Mouse (Mus musculus): ENCODE measurements around the gene Iqgap3.

The Iqgap3 gene

DNA sequence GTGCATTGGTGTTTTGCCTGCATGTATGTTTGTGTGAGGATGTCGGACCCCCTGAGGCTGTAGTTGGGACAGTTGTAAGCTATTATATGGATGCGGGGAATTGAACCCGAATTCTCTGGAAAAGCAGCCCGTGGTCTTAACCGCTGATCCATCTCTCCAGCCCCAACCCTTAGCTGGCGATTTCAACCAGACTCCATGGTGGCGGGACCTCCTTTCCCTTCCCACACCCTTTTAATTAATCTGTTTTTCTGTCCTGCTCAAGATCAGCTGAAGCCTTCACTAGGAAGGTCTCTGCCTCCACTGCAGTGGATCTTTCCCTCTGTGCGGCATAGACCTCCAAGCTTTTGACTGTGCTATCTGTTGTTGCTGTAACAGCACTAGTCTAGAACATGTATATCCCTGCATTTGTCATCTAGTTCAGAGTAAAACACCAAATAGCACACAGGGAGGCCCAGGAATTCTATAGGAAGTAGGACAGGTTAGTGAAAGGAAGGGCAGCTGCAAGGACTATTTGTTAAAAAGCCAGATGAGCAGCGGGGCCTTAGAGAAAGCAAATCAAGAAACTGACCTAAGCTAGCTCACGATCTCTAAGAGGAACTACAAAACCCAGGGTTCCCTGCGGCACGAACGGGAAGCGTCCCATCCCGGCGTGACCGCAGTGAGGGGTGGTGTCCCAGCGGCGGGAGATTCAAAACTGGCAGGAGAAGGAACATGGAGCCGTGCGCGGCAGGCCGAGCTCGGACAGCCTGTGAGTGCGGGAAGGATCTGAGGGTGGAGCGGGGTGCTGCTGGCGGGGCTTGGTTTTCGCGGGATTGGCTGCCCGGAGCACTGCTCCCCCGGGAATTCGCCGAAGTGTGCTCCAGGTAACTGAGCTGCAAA, at the start of gene Iqgap3:
Gene Iqgap3, plus strand, starts transcription at position 627 of the 879 bp plus-strand sequence.
- DNase-seq (ENCODE audit: low spot score in 2 of 2) = peak; percentile 71 to 80

DNA sequence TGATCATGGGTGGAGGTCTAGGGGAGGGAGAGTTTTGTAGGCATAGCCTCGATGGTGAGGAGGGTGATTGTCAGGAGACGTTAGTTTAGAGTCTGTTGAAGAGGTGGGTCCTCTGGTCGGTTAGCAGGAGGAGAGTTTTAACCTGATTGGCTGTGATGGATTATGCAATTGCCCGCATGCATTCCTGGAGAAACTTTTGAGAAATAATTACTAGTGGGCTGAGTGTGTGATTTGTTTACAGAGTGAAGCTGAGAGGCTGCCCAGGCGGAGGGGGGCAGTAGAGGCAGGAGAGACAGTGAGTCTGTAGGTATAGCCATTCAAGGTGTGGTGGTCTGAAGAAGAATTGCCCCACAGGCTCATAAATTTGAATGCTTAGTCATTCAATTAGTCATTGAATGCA, 48.3 kb upstream of the Iqgap3 start:
- no peak for DNase-seq (ENCODE audit: low spot score in 2 of 2)

DNA sequence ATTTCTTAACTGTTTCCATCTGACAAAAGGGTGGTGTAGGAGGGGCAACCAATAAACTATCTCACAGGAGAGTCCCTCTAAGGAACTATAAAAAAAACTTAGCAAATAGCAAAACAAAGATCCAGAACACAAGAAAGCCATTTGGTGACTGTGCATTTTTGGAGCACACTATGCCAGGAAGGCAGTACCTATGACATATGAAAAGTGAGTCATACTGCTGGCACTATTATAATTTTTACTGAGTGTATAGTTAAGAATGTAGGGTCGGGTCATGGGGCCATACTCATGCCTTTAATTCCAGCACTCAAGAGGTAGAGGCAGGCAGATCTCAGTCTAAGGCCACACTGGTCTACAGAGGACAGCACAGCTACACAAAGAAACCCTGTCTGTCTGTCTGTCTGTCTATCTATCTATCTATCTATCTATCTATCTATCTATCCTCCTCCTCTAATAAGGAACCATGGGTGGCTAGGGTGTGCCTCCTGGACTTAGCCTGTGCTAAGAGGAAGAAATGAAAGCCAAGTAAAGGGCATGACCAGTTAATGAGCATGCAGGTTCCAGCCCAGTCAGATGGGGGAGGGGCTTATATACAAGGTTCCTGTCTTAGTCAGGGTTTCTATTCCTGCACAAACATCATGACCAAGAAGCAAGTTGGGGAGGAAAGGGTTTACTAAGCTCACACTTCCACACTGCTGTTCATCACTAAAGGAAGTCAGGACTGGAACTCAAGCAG, 46.0 kb upstream of the Iqgap3 start:
- no peak for DNase-seq (ENCODE audit: low spot score in 2 of 2)

DNA sequence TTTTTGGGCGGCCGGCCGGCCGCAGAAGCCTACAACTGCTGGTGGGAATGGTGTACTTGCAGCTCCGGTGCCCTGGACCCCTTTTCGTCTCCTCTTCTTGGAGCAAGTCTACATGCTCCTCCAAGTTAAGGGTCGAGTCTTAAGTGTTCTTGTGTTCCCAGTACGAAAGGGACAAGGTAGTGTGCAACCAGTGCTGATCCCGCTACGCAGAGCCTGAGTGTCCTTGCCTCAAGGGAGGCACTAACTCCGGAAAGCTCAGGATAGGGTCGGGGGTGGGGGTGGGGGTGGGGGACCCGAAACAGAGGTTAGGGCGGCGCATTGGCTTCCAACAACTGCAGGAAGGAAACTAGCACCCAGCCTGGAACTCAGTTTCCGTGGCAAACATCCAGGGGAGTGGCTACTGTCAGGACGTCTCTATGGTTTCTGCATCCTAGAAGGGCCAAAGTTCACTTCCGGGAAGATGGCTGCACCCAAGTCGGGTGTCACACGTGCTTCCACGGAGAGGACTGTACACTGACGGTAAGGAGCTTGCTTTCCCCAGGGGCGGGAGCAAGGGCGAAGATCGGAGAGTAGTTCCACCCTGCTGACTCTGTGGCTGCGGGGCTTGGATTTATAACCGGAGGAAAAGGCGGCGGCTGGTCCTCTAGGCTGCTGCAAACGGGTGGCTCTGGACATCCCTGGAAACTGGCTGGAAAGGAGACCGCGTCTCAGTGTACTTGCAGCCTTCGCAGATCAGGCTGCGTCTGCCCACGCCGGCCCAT, 38.9 kb upstream of the Iqgap3 start, which contains the start of gene Gpatch4:
Gene Gpatch4, plus strand, starts transcription at position 448 of the 761 bp plus-strand sequence.
- peak; percentile 72 to 79 for DNase-seq (ENCODE audit: low spot score in 2 of 2)

DNA sequence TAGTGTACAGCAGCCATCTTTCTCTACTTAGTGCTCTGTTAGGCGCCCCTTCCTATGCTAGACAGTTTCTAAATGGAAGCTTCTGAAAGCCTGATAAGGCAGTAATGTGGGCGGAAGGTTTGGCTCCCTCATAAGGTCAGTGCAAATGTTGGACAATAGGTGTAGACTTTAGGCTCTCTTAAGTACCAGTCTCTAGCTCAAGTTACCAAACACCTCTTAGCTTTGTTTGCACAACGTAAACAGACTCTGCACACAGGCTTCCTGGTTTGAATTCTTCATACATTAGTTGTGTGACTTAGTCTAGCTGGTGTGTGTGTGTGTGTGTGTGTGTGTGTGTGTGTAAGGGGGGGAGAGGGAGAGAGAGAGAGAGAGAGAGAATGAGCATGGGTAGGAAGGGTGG, 32.2 kb upstream of the Iqgap3 start:
- DNase-seq (ENCODE audit: low spot score in 2 of 2) = peak in 1 of 2 experiments; percentile 6

DNA sequence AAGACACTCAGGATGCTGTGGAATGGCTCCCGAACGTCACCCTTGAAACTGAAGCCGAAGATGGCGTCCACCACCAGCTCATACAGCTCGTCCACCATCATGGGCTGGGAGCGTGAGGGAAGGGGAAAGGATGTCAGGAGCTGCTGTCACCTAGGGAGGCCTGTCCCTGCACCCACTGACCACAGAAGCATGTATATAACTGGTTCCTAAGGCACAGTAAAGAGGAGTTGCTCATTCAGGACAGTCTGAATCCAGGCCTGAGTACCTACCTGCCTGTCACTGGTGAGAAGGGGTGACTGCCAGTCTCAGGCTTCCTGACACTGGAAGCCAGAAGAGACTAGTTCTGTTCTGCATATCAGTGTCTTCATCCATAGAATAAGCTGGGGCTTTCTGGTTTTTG, 24.7 kb upstream of the Iqgap3 start:
- DNase-seq (ENCODE audit: low spot score in 2 of 2) = no peak

DNA sequence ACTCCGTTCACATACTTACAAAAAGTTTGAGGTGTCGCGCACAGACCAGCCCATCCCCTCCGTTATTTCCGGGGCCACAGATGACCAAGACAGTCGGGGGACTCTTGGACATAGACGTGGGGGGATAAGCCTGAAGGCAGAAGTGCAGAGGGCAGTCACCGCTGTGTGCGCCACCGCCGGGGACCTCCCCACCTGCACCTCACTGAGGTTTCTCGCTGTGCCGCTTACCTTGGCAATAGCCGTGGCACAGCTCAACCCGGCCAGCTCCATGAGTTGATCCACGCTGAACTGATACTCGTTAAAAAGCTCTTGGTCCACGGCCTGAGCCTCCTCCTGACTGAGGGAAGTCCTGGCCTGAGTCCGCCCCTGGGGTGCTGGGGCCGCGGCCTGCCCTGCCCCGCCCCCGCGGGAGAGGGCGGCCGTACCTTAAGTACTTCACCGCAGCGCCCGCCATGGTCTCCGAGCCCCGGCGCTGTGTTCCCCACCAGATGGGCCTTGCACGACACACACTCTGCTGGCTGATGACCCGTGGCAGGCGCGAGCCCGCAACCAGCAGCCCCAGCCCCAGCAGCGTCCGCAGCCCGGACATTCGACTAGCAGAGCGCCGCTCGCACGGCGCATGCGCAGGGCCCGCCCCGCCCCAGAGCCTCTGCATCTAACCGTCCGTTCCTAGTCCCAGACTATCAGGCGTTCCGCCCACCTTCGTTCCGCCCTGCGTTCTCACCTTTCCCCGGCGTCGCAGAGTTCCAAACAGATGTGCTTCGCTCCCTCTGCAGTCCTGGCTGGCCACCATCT, 23.7 kb upstream of the Iqgap3 start, which contains the start of gene Naxe:
Gene Naxe, minus strand, starts transcription at position 594 of the 795 bp plus-strand sequence.
- peak; percentile 78 to 84 for DNase-seq (ENCODE audit: low spot score in 2 of 2)

DNA sequence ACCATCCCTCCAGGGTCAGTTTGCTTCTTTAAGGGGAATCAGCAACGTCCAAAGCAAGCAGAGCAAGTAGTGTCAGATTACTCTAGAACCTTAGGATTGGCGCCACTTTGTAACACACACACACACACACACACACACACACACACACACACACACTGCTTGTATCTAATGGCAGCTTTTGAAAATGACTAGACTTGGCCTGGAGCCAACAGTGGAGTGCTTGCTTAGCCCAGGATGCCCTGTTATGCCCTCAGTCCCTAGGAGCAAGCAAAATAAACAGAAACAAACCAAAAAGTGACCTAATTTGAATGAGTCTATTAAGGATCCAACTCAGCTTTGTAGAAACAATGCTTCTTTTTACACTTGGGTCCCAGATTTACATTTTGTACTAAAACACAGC, 13.4 kb upstream of the Iqgap3 start:
- DNase-seq (ENCODE audit: low spot score in 2 of 2) = no peak

DNA sequence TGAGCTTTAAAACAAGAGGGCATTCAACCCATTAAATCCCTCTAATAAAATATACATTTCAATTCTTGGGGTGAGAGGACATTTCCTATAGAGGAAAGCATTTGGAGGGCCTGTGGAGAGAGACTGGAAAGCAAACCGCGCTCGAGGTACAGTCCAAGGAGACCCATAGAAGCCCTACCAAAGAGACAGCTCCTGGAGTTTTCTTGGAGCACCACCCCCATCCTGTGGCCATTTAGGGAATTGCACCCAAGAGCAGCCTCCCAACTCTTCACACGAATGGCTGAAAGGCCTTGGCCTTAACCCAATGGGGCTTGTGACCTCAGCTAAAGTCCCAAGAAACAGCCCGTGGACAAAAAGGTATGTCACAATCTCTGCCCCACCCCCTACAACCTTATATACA, 10.0 kb upstream of the Iqgap3 start:
- peak; percentile 70 to 87 for DNase-seq (ENCODE audit: low spot score in 2 of 2)

DNA sequence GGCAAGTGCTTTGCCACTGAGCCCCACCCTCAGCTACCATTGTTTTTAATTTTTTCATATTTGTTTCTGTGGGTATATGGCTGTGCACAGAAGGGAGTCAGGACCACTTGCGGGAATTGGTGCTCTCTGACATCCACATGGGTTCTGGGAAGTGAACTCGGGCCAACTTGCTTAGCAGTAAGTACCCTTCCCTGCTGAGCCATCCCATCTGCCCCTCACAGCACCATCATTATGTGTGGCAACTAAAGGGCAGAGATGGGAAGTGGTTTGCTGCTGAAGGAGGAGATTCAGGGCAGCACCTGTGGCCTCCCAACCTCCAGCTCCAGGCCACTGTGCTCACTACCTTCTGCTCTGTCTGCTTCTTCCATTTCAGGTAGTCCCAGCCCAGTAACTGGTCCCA, 8.1 kb upstream of the Iqgap3 start:
- DNase-seq (ENCODE audit: low spot score in 2 of 2) = no peak

DNA sequence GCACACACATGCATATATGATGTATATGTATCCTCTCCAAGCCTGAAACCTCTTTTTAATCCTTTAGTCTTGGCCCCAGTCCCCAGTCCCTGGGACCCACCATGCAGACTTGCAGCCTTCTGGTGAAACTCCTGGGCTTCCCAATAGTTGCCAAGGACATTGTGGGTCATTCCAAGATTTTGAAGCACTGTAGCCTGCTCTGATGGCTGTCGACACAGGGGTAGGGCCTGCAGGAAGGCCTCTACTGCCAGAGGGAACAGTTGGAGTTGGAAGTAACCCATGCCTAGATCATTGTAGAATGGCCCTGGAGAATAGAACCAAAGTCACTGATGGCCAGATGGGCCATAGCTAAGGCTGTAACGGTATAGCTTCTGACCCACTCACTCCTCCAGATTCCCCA, 7.4 kb upstream of the Iqgap3 start:
- DNase-seq (ENCODE audit: low spot score in 2 of 2) = no peak

DNA sequence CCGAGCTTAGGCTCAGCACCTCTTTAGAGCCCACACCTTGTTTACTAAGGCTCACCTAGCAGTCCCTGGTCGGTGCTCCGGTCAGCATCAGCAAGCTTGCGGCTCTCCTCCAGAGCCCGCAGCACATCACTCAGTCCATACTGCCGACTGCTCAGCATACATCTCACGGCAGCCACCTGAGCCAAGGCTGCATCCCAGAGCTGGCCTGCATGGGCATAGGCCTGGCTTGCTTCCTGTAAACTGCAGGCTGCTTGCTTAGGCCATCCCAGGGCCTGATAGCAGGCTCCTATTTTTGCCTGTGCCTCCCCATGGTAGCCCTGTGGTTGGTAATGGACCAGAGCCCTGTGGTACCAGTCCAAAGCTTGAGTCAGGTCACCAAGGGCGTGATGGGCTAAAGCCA, 7.0 kb upstream of the Iqgap3 start:
- DNase-seq (ENCODE audit: low spot score in 2 of 2) = no peak

DNA sequence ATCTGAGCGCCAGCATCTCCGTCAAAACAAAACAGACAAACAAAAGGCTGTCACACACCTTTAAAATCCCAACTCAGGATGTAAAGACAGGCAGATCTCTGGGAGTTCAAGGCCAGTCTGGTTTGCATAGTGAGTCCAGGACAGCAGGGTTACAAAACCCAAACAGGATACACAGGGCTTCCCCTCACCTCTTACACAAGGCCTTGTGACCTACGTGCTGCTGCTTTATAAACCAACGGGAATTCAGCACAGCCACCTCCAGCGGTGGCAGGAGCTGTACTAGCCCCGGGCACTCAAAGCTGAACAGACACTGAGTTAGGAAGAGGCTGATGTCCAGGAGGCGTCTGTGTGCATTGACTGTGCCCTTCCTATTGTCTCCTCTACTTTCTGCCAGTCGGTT, 4.3 kb upstream of the Iqgap3 start:
- no peak for DNase-seq (ENCODE audit: low spot score in 2 of 2)

DNA sequence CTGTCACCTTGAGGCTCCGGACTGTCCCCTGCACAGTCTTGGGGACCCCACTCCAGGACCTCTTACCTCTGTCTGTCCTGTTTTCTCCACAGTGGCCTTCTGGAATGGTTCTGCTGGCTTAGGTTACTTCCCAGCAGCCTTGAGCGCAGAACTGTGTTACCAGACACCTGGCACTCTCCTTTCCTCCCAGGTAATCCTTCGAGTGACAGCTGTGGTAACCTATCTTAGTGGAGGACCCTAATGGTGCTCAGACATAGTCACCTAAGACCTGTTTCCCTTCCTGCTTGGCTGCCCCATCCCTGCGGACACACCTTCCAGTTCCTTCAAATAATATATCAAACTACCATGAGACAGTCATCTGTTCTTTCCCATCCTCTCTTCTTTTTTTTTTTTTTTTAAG, 3.6 kb upstream of the Iqgap3 start, which contains the start of gene Ttc24:
Gene Ttc24, minus strand, starts transcription at position 101 of the 400 bp plus-strand sequence.
- DNase-seq (ENCODE audit: low spot score in 2 of 2) = no peak

DNA sequence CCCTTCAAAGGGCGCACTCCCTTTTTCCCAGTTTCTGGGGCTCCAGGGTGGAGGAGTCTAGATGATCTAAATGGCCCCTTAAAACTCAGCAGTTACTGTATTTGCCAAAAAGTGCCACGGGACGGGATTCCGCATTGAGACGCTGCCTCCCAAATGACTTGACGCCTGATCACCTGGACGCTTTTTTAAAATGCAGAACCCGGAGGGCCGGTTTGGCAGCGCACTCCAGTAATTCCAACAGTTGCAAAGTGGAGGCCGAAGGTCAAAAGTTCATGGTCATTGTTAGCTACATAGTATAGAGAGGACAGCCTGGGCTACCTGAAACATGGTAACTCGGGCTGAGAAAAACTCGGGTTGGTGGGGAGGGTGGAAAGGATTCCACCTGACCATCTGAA, 450 bp downstream of the Iqgap3 start:
- DNase-seq (ENCODE audit: low spot score in 2 of 2) = no peak

DNA sequence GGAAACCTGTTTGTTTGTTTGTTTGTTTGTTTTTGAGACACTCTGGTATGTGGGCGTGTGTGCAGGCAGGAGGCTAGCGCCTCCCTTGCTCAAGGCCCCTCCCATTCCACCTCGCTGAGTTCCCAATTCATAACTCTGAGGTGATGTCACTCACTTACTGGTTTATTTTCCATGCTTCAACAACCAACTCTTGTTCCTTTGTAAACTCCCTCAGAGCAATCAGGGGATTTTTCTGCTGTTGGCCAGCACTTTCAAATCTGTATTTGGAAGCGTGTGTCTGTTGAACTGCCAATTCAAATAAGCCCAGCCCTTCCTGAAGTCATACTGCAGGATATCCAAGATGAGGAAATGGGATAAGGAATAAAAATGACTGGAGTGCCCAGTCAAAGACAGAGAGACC, 892 bp downstream of the Iqgap3 start:
- DNase-seq (ENCODE audit: low spot score in 2 of 2) = no peak

DNA sequence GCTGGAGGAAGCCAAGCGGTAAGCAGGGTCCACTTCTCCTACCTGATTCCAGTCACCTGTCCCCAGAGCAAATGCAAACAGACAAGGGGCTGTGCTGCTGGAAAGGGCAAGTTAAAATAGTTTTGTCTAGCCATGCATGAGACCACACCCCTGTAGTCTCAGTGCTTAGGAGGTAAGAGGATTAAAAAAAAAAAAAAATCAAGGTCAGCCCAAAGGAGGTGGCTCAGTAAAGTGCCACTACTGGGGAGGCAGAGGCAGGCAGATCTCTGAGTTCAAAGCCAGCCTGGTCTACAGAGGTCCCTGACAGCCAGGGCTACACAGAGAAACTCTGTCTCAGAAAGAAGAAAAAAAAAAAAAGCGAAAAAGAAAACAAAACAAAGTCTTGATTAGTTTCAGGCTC, 2.2 kb downstream of the Iqgap3 start:
- DNase-seq (ENCODE audit: low spot score in 2 of 2) = no peak

DNA sequence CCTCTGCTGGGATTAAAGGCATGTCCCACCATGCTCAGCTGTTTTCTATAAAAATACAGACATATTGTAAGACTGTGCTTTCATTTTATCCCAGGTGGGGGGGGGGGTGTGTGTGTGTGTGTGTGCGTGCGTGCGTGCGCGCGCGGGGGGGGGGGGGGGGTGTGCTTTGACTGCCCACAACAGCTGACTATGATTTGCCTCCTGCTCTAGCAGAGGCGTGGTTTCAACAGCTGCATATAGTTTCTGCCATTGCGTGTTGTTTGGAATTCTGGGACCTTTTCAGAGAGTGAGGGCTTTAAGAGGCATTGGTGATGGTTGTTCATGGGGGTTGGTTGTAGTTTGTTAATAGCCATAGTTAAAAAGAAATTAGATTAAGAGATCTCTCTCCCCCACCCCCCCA, 3.7 kb downstream of the Iqgap3 start:
- no peak for DNase-seq (ENCODE audit: low spot score in 2 of 2)

DNA sequence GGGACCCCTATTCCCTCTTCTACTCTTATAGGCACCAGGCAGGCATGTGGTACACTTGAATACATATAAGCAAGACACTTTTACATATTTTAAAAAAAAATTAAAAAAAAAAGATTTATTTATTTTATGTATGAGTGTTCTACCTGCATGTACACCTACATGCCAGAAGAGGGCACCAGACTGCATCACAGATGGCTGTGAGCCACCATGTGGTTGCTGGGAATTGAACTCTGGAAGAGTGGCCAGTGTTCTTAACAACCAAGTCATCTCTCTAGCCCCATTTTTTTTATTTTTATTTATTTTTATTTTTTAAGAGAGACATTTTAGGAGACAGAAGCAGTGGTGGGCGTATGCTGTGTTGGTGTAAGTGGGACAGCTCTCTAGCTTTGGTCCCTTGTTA, 5.9 kb downstream of the Iqgap3 start:
- DNase-seq (ENCODE audit: low spot score in 2 of 2) = no peak

DNA sequence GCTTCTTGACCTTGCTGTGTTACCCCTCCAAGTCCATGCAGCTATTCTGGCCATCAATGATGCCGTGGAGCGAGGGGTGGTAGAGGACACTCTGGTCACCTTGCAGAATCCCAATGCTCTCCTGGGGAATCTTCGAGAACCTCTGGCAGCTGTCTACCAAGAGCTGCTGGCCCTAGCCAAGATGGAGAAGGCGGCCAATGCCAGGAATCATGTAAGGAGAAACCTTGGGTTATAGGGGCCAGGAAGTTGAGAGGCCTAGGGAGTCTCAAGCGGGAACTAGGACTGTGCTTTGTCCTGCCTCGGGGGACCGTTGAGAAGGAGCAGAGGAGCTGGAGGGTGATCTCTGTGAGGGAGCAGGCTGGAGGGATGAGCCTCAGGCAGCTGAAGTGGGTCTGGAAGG, 8.3 kb downstream of the Iqgap3 start:
- DNase-seq (ENCODE audit: low spot score in 2 of 2) = no peak

DNA sequence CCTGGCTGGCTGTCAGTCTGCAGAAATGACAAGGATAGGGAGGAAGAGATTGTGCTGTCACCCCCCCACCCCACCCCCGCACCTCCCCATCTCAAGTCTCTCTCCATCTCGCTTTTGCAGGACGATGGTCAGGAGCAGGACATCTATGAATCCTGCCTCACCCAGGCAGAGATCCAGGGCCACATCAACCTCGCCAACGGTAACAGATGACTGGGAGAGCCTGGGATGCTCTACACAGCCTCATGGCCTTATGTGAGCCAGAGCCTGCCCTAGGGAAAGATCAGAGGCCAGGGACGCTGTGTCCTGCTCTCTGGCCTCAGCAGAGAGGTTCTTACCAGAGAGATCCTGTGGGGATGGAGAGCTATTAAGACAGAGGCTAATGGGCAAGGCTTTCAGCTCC, 8.8 kb downstream of the Iqgap3 start:
- no peak for DNase-seq (ENCODE audit: low spot score in 2 of 2)

All from urinary bladder, adult 18-20 months (tissue).